Mouse (Mus musculus) G1E-ER4 (cell line): ENCODE results near the gene Gli2. TPM values are rescaled to one million over a fixed set of nuclear protein-coding genes. Genes with fewer than 3 reads are reported as not detected.

Experiments used
- GATA1 ChIP-seq: IDR thresholded peaks from one replicate; pipeline ENCODE4 v1.8.0; 2012; ENCODE audit warnings: low read length, inconsistent platforms
- polyA plus RNA-seq: library from polyadenylated mRNA; stranded (reverse); fragments of >175 nt; gene quantifications from 2 replicates; pipeline ENCODE4 v1.2.3, GENCODE M21; 2012

Gene Gli2
- polyA plus RNA-seq, 1 experiment = not detected

DNA sequence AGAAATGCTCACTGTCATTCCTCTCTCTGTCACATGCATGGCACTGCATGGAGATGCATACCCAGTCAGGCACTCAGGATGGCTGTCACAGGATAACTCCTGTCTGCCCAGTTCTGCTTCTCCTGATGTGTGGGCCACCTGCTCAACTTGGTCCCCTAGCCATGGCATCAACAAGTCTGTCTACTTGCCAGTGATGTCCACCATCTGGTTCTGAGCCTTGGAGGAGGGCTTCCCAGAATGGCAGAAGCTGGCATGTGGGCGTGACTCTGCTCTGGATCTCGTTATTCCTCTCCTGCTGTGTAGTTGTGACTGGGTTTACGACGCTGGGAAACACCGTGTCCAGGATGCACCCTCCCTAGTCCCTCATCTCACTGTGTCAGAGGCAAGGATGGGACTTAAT is 189.4 kb downstream of the Gli2 start:
- TF ChIP-seq GATA1 = no peak

GRCm38 (mm10) chr1:118858101-118858500 is 195.3 kb downstream of the Gli2 start:
- TF ChIP-seq GATA1 = no peak

GRCm38 (mm10) chr1:118830658-118831057 is 222.8 kb downstream of the Gli2 start:
- no peak for TF ChIP-seq GATA1

- TF ChIP-seq GATA1 = no peak
These were observed 226.8 kb downstream of the Gli2 start for GRCm38 (mm10) chr1:118826614-118827013.

DNA sequence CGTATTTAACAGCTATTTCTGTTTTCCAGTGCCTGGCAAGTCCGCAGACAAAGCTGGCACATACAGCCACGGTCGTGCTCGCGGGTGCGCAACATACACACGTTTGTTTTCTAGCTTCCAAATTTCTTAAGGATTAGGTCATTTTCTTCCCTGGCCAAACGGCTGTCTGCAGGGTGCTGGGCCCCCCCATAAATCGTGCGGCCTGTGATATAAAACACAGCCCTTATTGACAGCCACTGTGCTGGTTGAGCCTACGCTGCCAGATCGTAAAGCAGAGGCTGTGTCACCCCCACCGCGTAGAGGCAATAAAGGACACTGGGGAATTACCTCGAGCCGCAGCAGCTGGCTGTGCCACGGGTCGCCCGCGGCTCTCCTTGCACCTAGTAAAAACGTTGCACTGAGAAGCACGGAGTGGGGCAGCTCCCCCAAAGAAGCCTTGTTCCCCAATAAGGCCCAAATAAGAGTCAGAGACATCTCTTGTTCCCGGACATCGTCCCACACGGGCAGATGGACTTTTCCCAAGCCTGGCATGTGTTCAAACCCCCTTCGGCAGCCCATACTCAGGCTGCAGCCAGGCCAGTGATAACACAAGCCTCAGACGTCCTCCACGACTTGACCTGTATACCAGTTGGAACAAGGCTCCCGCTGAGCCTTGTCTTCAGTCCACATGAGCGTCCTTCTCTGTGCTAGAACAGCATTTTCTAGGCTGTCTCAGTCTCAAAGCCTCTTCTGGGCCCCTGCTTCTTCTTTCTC is 227.8 kb downstream of the Gli2 start:
- TF ChIP-seq GATA1 = no peak

DNA sequence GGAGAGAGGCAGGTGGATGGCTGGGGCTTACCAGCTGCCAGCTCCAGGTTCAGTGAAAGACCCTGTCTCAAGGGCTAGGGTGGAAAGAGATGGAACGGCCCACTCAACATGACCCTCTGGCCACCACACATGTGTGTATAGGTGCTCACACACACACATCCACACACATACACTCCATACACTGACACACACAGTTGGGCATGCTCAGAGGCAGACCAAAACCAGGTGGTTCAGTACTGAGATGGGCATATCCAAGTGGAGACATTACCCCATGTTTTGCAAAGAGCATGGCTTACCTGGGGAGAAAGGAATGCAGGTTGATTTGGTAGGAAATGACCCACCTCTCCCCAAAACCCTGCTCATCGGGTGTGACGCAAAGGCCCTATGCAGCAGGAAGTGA is 228.4 kb downstream of the Gli2 start:
- TF ChIP-seq GATA1 = no peak

DNA sequence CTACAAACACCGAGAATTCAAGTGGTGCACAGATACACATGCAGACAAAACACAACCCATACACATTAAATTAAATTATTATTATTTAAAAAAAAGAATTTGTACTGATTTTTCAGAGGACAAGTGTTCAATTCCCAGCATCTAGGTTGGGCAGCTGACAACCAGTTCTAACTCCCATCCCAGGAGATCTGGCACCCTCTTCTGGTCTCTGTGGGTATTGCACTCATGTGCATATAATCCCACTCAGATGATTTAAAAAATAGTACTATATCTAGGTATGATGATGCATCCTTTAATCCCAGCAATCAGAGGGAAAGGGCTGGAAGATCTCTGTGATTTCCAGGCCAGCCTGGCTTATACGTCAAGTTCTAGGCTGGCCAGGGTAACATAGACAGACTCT is 231.2 kb downstream of the Gli2 start:
- TF ChIP-seq GATA1 = no peak

GRCm38 (mm10) chr1:118815015-118815414 is 238.4 kb downstream of the Gli2 start:
- TF ChIP-seq GATA1 = no peak

- no peak for TF ChIP-seq GATA1
These were observed 243.1 kb downstream of the Gli2 start for GRCm38 (mm10) chr1:118810336-118810735.

GRCm38 (mm10) chr1:118806727-118807126 is 246.7 kb downstream of the Gli2 start:
- no peak for TF ChIP-seq GATA1

DNA sequence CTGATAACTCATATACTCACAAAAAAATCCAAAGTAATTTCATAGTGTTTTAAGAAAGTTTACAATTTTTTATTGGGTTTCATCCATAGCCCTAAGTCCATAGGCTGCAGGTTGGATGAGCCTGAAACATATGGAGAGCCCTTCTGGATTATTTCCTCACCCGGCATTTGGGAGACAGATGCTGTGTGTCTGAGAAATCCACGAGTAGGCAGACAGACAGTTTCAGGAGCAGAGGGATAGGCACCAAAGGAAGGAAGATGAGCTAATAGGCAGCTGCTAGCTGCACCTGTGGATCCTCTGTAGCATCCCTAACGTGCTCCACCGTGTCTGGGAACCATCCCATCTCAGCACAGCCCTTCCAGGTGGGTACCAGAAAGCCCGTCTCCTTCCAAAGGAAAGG is 251.3 kb downstream of the Gli2 start:
- no peak for TF ChIP-seq GATA1

DNA sequence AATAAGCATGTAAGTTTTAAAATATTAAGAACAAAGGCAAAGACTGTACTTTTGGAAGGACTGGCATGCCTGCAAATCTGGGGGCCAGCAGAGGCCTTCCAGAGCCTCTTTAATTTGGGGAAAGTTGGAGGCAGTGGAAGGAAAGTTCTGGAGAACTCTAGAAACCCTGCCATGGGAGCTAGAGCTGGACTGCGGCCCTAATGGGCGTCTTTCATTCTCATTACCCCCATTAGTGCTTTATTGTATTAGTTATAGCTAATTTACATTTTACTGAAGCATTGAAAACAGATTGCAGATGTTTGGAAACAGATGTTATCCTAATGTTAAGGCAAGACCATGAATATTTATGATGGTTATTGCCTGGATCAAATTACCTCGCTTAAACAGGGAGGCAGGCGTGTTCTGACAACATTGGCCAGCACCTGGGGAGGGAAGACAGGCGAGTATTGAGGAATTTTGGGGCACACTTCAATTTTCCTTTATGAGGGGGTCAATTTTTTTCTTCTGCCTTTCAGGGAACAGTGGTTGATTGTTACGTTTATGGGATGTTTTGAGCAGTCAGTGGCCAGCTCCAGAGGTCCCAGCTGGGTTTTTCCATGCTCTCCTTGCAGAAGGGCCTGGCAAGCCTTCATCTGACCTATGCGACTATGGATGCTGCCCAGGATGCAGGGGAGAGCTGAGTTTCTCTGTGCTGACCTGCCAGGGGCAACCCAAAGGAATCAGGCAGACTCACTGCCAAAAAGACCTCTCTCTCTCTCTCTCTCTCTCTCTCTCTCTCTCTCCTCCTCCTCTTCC is 253.9 kb downstream of the Gli2 start:
- TF ChIP-seq GATA1 = no peak

GRCm38 (mm10) chr1:118795415-118796167 is 257.8 kb downstream of the Gli2 start:
- no peak for TF ChIP-seq GATA1

DNA sequence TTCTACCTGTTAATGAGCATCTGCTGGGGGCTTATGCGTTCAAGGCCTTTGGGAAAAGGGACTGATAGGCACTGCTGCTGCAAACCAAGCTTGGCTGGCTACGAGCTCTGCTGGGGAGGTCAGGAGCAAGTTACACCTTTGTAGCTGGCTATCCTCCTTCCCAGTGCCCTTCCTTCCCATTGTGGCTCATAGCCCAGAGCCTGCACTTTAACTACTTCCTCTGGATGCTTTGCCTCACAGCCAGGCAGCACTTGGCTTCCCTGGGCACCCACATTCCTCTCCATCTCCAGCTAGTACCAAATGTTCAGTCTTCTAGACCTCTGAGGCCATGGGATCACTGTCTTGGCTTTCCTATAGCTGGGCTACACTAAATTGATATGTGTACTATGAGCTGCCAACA is 263.5 kb downstream of the Gli2 start:
- no peak for TF ChIP-seq GATA1

DNA sequence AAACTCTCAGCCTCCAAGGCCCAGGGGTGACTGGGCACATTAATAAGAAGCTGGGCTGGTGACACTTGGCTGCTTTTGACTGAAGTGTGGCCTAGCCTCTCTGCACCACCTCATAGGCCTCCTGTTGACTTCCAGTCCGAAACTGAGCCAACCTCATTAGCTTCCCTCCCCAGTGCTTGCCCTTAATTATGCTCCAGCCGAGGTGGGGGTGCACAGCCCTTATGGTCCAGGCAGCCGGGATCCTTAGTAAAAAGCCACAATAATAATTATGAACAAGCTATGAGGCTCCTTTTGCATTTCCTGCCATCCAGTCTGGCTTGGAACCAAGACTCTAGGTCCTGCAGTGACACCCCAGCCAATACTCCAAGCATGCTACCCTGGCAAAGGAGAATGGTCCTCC is 264.0 kb downstream of the Gli2 start:
- no peak for TF ChIP-seq GATA1

GRCm38 (mm10) chr1:118788813-118789212 is 264.6 kb downstream of the Gli2 start:
- TF ChIP-seq GATA1 = no peak

GRCm38 (mm10) chr1:118787486-118787885 is 265.9 kb downstream of the Gli2 start:
- TF ChIP-seq GATA1 = no peak
